Mouse (Mus musculus) olfactory bulb, adult 2 months (tissue): Measurements from ENCODE around the gene Vac14.

Source experiments
- CTCF ChIP-seq: fragments of 200-500 bp; IDR thresholded peaks from 2 replicates; pipeline ENCODE4 v1.5.1; 2012; ENCODE audit warnings: low read depth, mild to moderate bottlenecking, low read length, moderate library complexity; ENCODE audit not compliant: insufficient read depth
- POLR2A ChIP-seq: fragments of 200-500 bp; IDR thresholded peaks from 2 replicates; pipeline ENCODE4 v1.6.1; 2012; ENCODE audit warnings: mild to moderate bottlenecking, low read depth, low read length, moderate library complexity; ENCODE audit not compliant: insufficient read depth

DNA sequence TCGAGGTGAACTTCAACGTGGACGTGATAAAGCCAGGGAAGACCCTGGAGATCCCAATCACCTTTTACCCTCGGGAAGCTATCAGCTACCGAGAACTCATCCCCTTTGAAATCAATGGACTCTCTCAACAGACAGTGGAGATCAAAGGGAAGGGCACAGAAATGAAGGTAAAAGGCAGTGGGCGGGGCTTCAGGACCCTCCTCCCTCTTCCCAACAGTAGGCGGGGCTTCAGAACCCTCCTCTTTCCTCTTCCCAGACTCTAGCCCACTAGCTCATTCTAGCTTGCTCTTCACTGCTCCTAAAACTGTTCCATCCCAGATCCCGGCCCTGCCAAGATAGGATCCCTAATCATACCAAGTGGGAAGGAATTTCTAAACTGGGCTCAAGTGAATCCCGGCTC lies 25.7 kb upstream of the Vac14 start:
- no peak for TF ChIP-seq CTCF
- TF ChIP-seq POLR2A = no peak
